Mouse (Mus musculus): ENCODE data around the gene Mthfd2. TPM values are rescaled to one million over a fixed set of nuclear protein-coding genes. Genes with fewer than 3 reads are reported as not detected.

Gene Mthfd2
- polyA plus RNA-seq, 1 experiment from 2014 or later: 48.1 TPM

GRCm38 (mm10) chr6:83300447-83301229 is 25.1 kb downstream of the Mthfd2 start:
- 85% methylated on average over 7 of the region's 7 CpGs for WGBS
- H3K36me3 ChIP-seq (ENCODE audit: control insufficient read depth, insufficient read depth, low read length): no peaks in the 10 kb centered on the region
- H3K9ac ChIP-seq (ENCODE audit: low read length): no peak overlapping the region
- no peaks in the 10 kb centered on the region for H3K4me1 ChIP-seq (replicated peaks; ENCODE audit: control insufficient read depth, insufficient read depth, low read length)
- no peak overlapping the region for H3K4me3 ChIP-seq (ENCODE audit: low read depth, low read length)
- no peak for ATAC-seq (replicated peaks; ENCODE audit: low FRiP score)
- no peaks in the 10 kb centered on the region for H3K9me3 ChIP-seq (ENCODE audit: control insufficient read depth, low read length)
- DNase-seq (ENCODE audit: low spot score): no peak
- no peaks in the 10 kb centered on the region for H3K27me3 ChIP-seq (ENCODE audit: control insufficient read depth, insufficient read depth, low read length)
- H3K4me2 ChIP-seq (ENCODE audit: low read depth, low read length, severe bottlenecking): no peak overlapping the region
- H3K27ac ChIP-seq (ENCODE audit: low read depth, low read length): no peak overlapping the region

- no peak overlapping the region for H3K4me3 ChIP-seq (ENCODE audit: low read depth, low read length)
- no peaks in the 10 kb centered on the region for H3K4me1 ChIP-seq (replicated peaks; ENCODE audit: control insufficient read depth, insufficient read depth, low read length)
- no peak for ATAC-seq (replicated peaks; ENCODE audit: low FRiP score)
- no peak overlapping the region for H3K4me2 ChIP-seq (ENCODE audit: low read depth, low read length, severe bottlenecking)
- H3K36me3 ChIP-seq (ENCODE audit: control insufficient read depth, insufficient read depth, low read length): no peaks in the 10 kb centered on the region
- 82% methylated on average over 8 of the region's 8 CpGs for WGBS
- H3K9me3 ChIP-seq (ENCODE audit: control insufficient read depth, low read length): no peaks in the 10 kb centered on the region
- no peak overlapping the region for H3K9ac ChIP-seq (ENCODE audit: low read length)
- H3K27ac ChIP-seq (ENCODE audit: low read depth, low read length): no peak overlapping the region
- no peaks in the 10 kb centered on the region for H3K27me3 ChIP-seq (ENCODE audit: control insufficient read depth, insufficient read depth, low read length)
- no peak for DNase-seq (ENCODE audit: low spot score)
Measured at GRCm38 (mm10) chr6:83280256-83280955, 45.3 kb downstream of the Mthfd2 start.

- DNase-seq (ENCODE audit: low spot score) (no peak), ATAC-seq (replicated peaks; ENCODE audit: low FRiP score) (no peak)
- H3K36me3 ChIP-seq (ENCODE audit: control insufficient read depth, insufficient read depth, low read length): no peaks in the 10 kb centered on the region
- H3K27me3 ChIP-seq (ENCODE audit: control insufficient read depth, insufficient read depth, low read length): no peaks in the 10 kb centered on the region
- no peaks in the 10 kb centered on the region for H3K9me3 ChIP-seq (ENCODE audit: control insufficient read depth, low read length)
- H3K27ac ChIP-seq (ENCODE audit: low read depth, low read length): no peak overlapping the region
- no peak overlapping the region for H3K4me3 ChIP-seq (ENCODE audit: low read depth, low read length)
- no peak overlapping the region for H3K4me2 ChIP-seq (ENCODE audit: low read depth, low read length, severe bottlenecking)
- no peak overlapping the region for H3K9ac ChIP-seq (ENCODE audit: low read length)
- no peaks in the 10 kb centered on the region for H3K4me1 ChIP-seq (replicated peaks; ENCODE audit: control insufficient read depth, insufficient read depth, low read length)
- WGBS: 23% methylated on average over 2 of the region's 2 CpGs
Measured at GRCm38 (mm10) chr6:83278881-83279280, 46.8 kb downstream of the Mthfd2 start.

- DNase-seq (ENCODE audit: low spot score) (no peak), ATAC-seq (replicated peaks; ENCODE audit: low FRiP score) (no peak)
- WGBS: 71% methylated on average over 13 of the region's 13 CpGs
Measured at GRCm38 (mm10) chr6:83277151-83277550, 48.6 kb downstream of the Mthfd2 start.

GRCm38 (mm10) chr6:83273733-83274132 is 52.0 kb downstream of the Mthfd2 start:
- DNase-seq (ENCODE audit: low spot score) (no peak), ATAC-seq (replicated peaks; ENCODE audit: low FRiP score) (no peak)
- no peak overlapping the region for H3K4me2 ChIP-seq (ENCODE audit: low read depth, low read length, severe bottlenecking)
- H3K4me3 ChIP-seq (ENCODE audit: low read depth, low read length): no peak overlapping the region
- no peak overlapping the region for H3K27ac ChIP-seq (ENCODE audit: low read depth, low read length)
- no peaks in the 10 kb centered on the region for H3K4me1 ChIP-seq (replicated peaks; ENCODE audit: control insufficient read depth, insufficient read depth, low read length)
- H3K9ac ChIP-seq (ENCODE audit: low read length): no peak overlapping the region
- WGBS: 90% methylated on average over 11 of the region's 11 CpGs
- no peaks in the 10 kb centered on the region for H3K27me3 ChIP-seq (ENCODE audit: control insufficient read depth, insufficient read depth, low read length)
- no peaks in the 10 kb centered on the region for H3K9me3 ChIP-seq (ENCODE audit: control insufficient read depth, low read length)
- no peaks in the 10 kb centered on the region for H3K36me3 ChIP-seq (ENCODE audit: control insufficient read depth, insufficient read depth, low read length)

More at GRCm38 (mm10) chr6:83277151-83277550, 48.6 kb downstream of the Mthfd2 start:
- H3K4me1 ChIP-seq (replicated peaks; ENCODE audit: control insufficient read depth, insufficient read depth, low read length): no peaks in the 10 kb centered on the region
- H3K4me3 ChIP-seq (ENCODE audit: low read depth, low read length): no peak overlapping the region
- H3K9me3 ChIP-seq (ENCODE audit: control insufficient read depth, low read length): no peaks in the 10 kb centered on the region
- no peak overlapping the region for H3K9ac ChIP-seq (ENCODE audit: low read length)
- no peaks in the 10 kb centered on the region for H3K27me3 ChIP-seq (ENCODE audit: control insufficient read depth, insufficient read depth, low read length)
- H3K4me2 ChIP-seq (ENCODE audit: low read depth, low read length, severe bottlenecking): no peak overlapping the region
- H3K27ac ChIP-seq (ENCODE audit: low read depth, low read length): no peak overlapping the region
- H3K36me3 ChIP-seq (ENCODE audit: control insufficient read depth, insufficient read depth, low read length): no peaks in the 10 kb centered on the region

GRCm38 (mm10) chr6:83268144-83269010 is 57.3 kb downstream of the Mthfd2 start:
- ATAC-seq (replicated peaks; ENCODE audit: low FRiP score) (peak; percentile 90), DNase-seq (ENCODE audit: low spot score) (peak; percentile 86)
- Histone ChIP-seq H3K9me3 (ENCODE audit: control insufficient read depth, low read length) (no peaks in the 10 kb centered on the region), H3K4me2 (ENCODE audit: low read depth, low read length, severe bottlenecking) (peak overlapping the region; percentile 56), H3K27ac (ENCODE audit: low read depth, low read length) (0 out of 2 replicates have a peak overlapping the region, but pooled peaks have one; percentile 46), H3K27me3 (ENCODE audit: control insufficient read depth, insufficient read depth, low read length) (no peaks in the 10 kb centered on the region), H3K36me3 (ENCODE audit: control insufficient read depth, insufficient read depth, low read length) (no peaks in the 10 kb centered on the region), H3K4me3 (ENCODE audit: low read depth, low read length) (peak overlapping the region; percentile 50), H3K4me1 (replicated peaks; ENCODE audit: control insufficient read depth, insufficient read depth, low read length) (peaks cover 3% of the 10 kb centered on the region; the same call in 1 of the 2 replicates), H3K9ac (ENCODE audit: low read length) (peak overlapping the region; percentile 68)
- 2% methylated on average over 28 of the region's 28 CpGs for WGBS

GRCm38 (mm10) chr6:83267616-83268015 is 58.1 kb downstream of the Mthfd2 start:
- Histone ChIP-seq H3K4me1 (replicated peaks; ENCODE audit: control insufficient read depth, insufficient read depth, low read length) (peaks cover 3% of the 10 kb centered on the region; the same call in 1 of the 2 replicates), H3K4me2 (ENCODE audit: low read depth, low read length, severe bottlenecking) (peak overlapping the region; percentile 56), H3K27ac (ENCODE audit: low read depth, low read length) (no peak overlapping the region), H3K4me3 (ENCODE audit: low read depth, low read length) (no peak overlapping the region), H3K36me3 (ENCODE audit: control insufficient read depth, insufficient read depth, low read length) (no peaks in the 10 kb centered on the region), H3K9me3 (ENCODE audit: control insufficient read depth, low read length) (no peaks in the 10 kb centered on the region), H3K27me3 (ENCODE audit: control insufficient read depth, insufficient read depth, low read length) (no peaks in the 10 kb centered on the region), H3K9ac (ENCODE audit: low read length) (peak overlapping the region; percentile 20; the same call in 1 of the 2 replicates)
- ATAC-seq (replicated peaks; ENCODE audit: low FRiP score): 0 out of 2 replicates have a peak, but pooled peaks have one; percentile 28
- WGBS: 70% methylated on average over 4 of the region's 4 CpGs
- no peak for DNase-seq (ENCODE audit: low spot score)

- H3K9ac ChIP-seq (ENCODE audit: low read length): no peak overlapping the region
- H3K4me3 ChIP-seq (ENCODE audit: low read depth, low read length): no peak overlapping the region
- WGBS: 77% methylated on average over 4 of the region's 4 CpGs
- no peak overlapping the region for H3K27ac ChIP-seq (ENCODE audit: low read depth, low read length)
- ATAC-seq (replicated peaks; ENCODE audit: low FRiP score): no peak
- DNase-seq (ENCODE audit: low spot score): no peak
- no peaks in the 10 kb centered on the region for H3K9me3 ChIP-seq (ENCODE audit: control insufficient read depth, low read length)
- H3K4me1 ChIP-seq (replicated peaks; ENCODE audit: control insufficient read depth, insufficient read depth, low read length): peaks cover 3% of the 10 kb centered on the region; the same call in 1 of the 2 replicates
- no peaks in the 10 kb centered on the region for H3K27me3 ChIP-seq (ENCODE audit: control insufficient read depth, insufficient read depth, low read length)
- H3K36me3 ChIP-seq (ENCODE audit: control insufficient read depth, insufficient read depth, low read length): no peaks in the 10 kb centered on the region
- no peak overlapping the region for H3K4me2 ChIP-seq (ENCODE audit: low read depth, low read length, severe bottlenecking)
Measured at GRCm38 (mm10) chr6:83265653-83266052, 60.1 kb downstream of the Mthfd2 start.
